Mouse (Mus musculus) kidney, adult 2 months (tissue): ENCODE results near the gene Prph.

Experiments used
- CTCF ChIP-seq: fragments of 200-500 bp; conservative IDR thresholded peaks from 2 replicates; pipeline ENCODE4 v1.5.1; 2011; ENCODE audit warnings: low read depth, mild to moderate bottlenecking, control low read depth, low read length, moderate library complexity, mixed read lengths; ENCODE audit not compliant: insufficient read depth, insufficient read length
- POLR2A ChIP-seq: fragments of 200-500 bp; IDR thresholded peaks from one replicate; pipeline ENCODE4 v1.6.1; 2011; ENCODE audit warnings: low read depth, low read length, control low read depth

DNA sequence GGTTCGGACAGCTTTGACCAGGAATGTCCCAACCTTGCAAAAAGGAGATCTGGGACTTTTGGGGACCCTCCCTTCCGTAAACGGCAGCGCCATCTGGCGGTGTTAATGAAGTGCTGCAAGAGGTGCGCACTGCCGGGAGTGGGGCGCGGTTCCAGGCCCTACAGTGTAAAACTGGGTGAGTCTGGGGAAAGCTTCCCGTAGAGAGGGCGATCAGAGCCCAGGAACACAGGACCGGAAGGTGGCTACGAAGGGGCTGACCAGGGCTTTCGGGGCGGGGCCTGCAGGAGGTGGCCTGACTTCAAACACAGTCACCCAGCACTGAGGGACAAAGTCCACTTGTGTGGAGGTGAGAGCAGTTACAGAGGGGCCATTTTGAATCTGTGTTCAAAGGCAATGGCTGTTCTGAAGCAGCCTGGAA lies 44.2 kb downstream of the Prph start:
- TF ChIP-seq POLR2A (no peak), CTCF (peak; percentile 87)
